Mouse (Mus musculus): ENCODE measurements at regions not wholly inside any gene's neighbourhood (a gene's known extent, or its start where the extent isn't known, plus 50 kb on each side); places are given as distances from the start of the nearest gene placed in this dataset.

DNA sequence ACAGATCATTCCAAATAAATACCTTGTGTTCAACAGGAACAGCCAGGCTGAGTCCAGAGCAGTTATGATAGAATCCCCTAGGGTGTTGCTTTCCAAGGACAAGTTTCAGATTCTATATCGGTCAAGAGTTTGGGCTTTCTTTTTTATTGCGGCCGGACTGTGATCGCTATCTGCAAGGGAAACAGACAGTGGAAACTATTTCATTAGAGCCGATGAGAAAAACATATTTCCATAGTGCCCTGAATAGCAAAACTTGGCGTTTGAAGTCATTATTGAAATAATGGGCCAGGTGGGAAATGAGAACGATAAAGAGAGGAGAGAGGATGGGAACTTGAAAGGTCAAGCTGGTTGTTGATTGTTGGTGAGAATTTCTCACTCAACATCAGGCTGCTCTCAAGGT is 282.4 kb upstream of the Gm12728 start:
- Histone ChIP-seq H3K4me3 (ENCODE audit: low read length) (no peak overlapping the region), H3K4me2 (ENCODE audit: low read length) (no peak overlapping the region), H3K4me1 (ENCODE audit: control insufficient read depth, insufficient read depth, low read depth, low read length) (no peaks in the 10 kb centered on the region), H3K9ac (ENCODE audit: low read depth, low read length) (no peak overlapping the region), H3K9me3 (ENCODE audit: control insufficient read depth, low read length) (no peaks in the 10 kb centered on the region), H3K27me3 (replicated peaks; ENCODE audit: control insufficient read depth, insufficient read depth, low read length) (no peaks in the 10 kb centered on the region), H3K36me3 (ENCODE audit: control insufficient read depth, insufficient read depth, low read length) (no peaks in the 10 kb centered on the region), H3K27ac (ENCODE audit: low read depth, low read length) (no peak overlapping the region)
- no peak for ATAC-seq
- 86% methylated on average over 7 of the region's 7 CpGs for WGBS

DNA sequence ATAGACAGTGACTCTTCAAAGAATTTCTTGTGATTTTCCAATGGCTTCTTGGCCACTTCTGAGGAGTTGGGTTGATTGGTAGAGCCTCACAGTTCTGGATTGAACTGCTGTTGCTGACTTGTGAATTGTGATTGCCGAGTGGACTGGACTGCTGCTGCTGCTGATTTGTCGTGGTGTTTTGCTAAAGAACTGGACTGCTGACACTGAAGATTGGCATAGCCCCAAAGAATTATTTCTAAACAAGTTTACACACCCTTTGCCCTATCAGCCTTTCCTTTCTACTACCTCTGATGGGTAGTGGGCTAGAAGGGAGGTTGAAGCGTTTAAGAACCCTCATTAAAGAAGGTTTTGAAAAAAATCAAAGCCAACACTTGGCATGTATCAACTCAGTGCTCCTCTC is 280.6 kb upstream of the Gm12728 start:
- WGBS: 80% methylated on average over 3 of the region's 3 CpGs
- Histone ChIP-seq H3K27me3 (replicated peaks; ENCODE audit: control insufficient read depth, insufficient read depth, low read length) (no peaks in the 10 kb centered on the region), H3K4me2 (ENCODE audit: low read length) (no peak overlapping the region), H3K36me3 (ENCODE audit: control insufficient read depth, insufficient read depth, low read length) (no peaks in the 10 kb centered on the region), H3K9me3 (ENCODE audit: control insufficient read depth, low read length) (no peaks in the 10 kb centered on the region), H3K4me1 (ENCODE audit: control insufficient read depth, insufficient read depth, low read depth, low read length) (no peaks in the 10 kb centered on the region), H3K9ac (ENCODE audit: low read depth, low read length) (no peak overlapping the region), H3K4me3 (ENCODE audit: low read length) (no peak overlapping the region), H3K27ac (ENCODE audit: low read depth, low read length) (no peak overlapping the region)
- no peak for ATAC-seq

DNA sequence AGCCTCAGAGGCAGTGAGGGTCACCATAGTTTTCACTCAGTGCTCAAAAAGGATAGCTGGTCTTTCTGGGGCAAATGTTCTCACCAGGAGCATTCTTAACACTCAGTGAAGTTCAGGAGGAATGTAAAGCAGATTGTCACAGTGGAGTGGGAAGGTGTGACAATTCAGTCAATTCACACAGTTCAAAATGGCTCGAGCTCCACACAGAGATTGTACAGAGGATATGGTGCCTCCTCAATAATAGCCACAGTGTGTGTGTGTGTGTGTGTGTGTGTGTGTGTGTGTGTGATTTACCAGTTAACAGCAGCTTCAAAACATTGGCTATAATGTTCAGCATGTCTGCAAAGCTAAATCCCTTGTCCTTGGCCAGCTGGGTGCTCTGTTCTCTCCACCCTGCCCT is 279.3 kb upstream of the Gm12728 start:
- 79% methylated on average over 1 of the region's 1 CpGs for WGBS
- no peak overlapping the region for H3K27ac ChIP-seq (ENCODE audit: low read depth, low read length)

DNA sequence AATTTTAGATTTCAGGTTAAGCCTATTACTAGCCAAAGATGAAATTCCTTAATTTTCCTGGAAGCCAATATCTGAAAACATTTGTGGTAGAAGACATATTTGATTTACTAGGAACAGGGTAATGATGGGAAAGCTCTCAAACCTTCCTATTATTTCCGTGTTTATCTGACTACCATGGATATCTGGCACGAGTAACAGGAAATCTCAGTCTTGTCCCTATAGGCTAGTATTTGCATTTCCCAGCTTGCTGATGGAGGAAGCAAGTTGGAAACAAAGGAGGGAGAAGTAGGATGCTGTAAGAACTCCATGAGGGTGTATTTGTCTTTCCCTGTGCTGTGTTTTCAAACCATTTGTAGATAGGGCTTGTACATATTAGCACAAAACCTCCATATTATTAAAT is 264.5 kb upstream of the Gm12728 start:
- H3K27ac ChIP-seq (ENCODE audit: low read depth, low read length): no peak overlapping the region
- no peak for ATAC-seq
- 67% methylated on average over 2 of the region's 2 CpGs for WGBS

More for the DNA sequence above, 279.3 kb upstream of the Gm12728 start:
- no peak for ATAC-seq
- H3K4me3 ChIP-seq (ENCODE audit: low read length): no peak overlapping the region
- no peaks in the 10 kb centered on the region for H3K27me3 ChIP-seq (replicated peaks; ENCODE audit: control insufficient read depth, insufficient read depth, low read length)
- no peak overlapping the region for H3K9ac ChIP-seq (ENCODE audit: low read depth, low read length)
- H3K36me3 ChIP-seq (ENCODE audit: control insufficient read depth, insufficient read depth, low read length): no peaks in the 10 kb centered on the region
- H3K9me3 ChIP-seq (ENCODE audit: control insufficient read depth, low read length): no peaks in the 10 kb centered on the region
- H3K4me1 ChIP-seq (ENCODE audit: control insufficient read depth, insufficient read depth, low read depth, low read length): no peaks in the 10 kb centered on the region
- H3K4me2 ChIP-seq (ENCODE audit: low read length): no peak overlapping the region

DNA sequence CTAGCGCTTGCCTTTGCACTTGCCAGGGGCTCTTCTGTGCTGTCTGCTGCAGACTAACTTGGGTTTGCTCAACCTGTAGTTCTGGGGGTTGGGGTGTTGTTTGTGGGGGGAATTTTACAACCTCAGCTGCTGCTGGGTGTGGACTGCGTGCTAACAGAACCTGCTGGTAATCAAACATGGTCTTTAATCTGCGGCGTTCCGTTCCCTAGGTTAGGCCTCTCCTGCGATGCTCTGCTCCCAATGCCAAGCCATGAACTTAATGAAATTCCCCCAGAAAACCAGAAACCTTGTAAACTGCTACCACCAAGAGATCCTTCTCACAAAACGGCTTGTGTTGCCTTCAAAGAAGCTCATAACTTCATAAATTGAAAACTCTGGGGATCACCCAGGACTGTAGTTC is 262.9 kb upstream of the Gm12728 start:
- 83% methylated on average over 7 of the region's 7 CpGs for WGBS

More for the DNA sequence above, 264.5 kb upstream of the Gm12728 start:
- H3K4me2 ChIP-seq (ENCODE audit: low read length): no peak overlapping the region
- H3K4me1 ChIP-seq (ENCODE audit: control insufficient read depth, insufficient read depth, low read depth, low read length): no peaks in the 10 kb centered on the region
- no peak overlapping the region for H3K9ac ChIP-seq (ENCODE audit: low read depth, low read length)
- no peaks in the 10 kb centered on the region for H3K27me3 ChIP-seq (replicated peaks; ENCODE audit: control insufficient read depth, insufficient read depth, low read length)
- no peaks in the 10 kb centered on the region for H3K36me3 ChIP-seq (ENCODE audit: control insufficient read depth, insufficient read depth, low read length)
- no peak overlapping the region for H3K4me3 ChIP-seq (ENCODE audit: low read length)
- H3K9me3 ChIP-seq (ENCODE audit: control insufficient read depth, low read length): no peaks in the 10 kb centered on the region

DNA sequence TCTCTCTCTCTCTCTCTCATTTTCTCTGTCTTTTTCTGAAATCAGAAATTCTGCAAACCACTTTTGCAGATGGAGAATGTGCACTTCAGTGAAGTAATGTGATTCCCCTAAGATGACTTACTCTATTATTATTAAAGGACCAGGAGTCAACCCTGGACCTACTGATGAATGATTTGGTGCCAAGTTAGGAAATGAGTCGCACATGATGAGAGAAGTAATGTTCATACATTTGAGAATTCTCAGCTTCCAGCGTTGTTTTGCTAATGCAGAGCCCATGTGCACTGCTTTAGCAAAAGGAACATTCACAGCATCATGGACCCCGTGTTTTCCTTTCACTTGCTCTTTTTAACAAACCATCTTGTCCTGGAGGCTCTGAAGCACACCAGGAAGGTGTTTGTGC is 262.4 kb upstream of the Gm12728 start:
- 78% methylated on average over 3 of the region's 3 CpGs for WGBS

More for the DNA sequence above, 262.9 kb upstream of the Gm12728 start:
- H3K27ac ChIP-seq (ENCODE audit: low read depth, low read length): no peak overlapping the region
- peaks cover 2% of the 10 kb centered on the region for H3K4me1 ChIP-seq (ENCODE audit: control insufficient read depth, insufficient read depth, low read depth, low read length)
- ATAC-seq: no peak
- H3K9me3 ChIP-seq (ENCODE audit: control insufficient read depth, low read length): no peaks in the 10 kb centered on the region
- no peak overlapping the region for H3K4me3 ChIP-seq (ENCODE audit: low read length)
- no peak overlapping the region for H3K9ac ChIP-seq (ENCODE audit: low read depth, low read length)
- H3K36me3 ChIP-seq (ENCODE audit: control insufficient read depth, insufficient read depth, low read length): no peaks in the 10 kb centered on the region
- H3K27me3 ChIP-seq (replicated peaks; ENCODE audit: control insufficient read depth, insufficient read depth, low read length): no peaks in the 10 kb centered on the region
- no peak overlapping the region for H3K4me2 ChIP-seq (ENCODE audit: low read length)

DNA sequence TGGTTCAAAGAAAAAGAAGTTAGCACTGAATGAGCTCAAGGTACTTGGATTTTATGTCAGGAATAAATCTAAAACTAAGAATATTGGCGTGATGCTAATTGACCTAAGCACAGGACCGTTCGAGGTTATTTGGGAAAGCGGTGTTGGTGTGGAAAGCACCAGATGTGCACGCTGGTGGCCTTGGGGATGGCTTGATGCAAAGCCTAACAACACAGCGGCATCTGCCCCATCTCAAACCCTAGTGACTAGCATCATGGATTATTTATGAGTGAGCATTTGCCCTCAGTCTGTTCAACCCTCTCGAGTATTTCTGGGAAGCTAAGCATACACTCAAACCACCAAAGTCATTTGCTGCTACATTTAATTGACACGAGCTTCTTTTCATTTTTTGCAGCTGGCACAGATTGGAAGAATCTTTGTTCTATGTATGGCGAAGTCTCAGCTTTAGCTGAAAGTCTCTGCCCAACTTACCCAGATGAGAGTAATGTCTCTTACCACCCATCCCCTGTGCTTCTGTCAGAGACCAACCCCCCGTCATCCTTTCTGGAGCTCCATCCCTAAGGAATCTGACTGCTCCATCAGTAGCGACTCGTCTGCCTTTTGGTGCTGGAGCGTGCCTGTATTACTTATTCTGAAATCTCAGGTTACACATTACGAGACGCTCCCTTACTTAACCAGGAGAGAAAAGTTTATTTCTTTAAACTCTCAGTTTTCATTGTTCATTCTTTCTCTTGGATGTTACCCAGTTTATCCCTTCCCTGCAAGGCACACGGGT is 257.8 kb upstream of the Gm12728 start:
- H3K27ac ChIP-seq (ENCODE audit: low read depth, low read length): peak overlapping the region; percentile 29; the same call in 1 of the 2 replicates
- ATAC-seq: peak; percentile 52; the same call in 1 of the 2 replicates

More for the DNA sequence above, 262.4 kb upstream of the Gm12728 start:
- no peaks in the 10 kb centered on the region for H3K9me3 ChIP-seq (ENCODE audit: control insufficient read depth, low read length)
- H3K27me3 ChIP-seq (replicated peaks; ENCODE audit: control insufficient read depth, insufficient read depth, low read length): no peaks in the 10 kb centered on the region
- no peak overlapping the region for H3K9ac ChIP-seq (ENCODE audit: low read depth, low read length)
- H3K4me3 ChIP-seq (ENCODE audit: low read length): no peak overlapping the region
- no peak overlapping the region for H3K27ac ChIP-seq (ENCODE audit: low read depth, low read length)
- peaks cover 5% of the 10 kb centered on the region for H3K4me1 ChIP-seq (ENCODE audit: control insufficient read depth, insufficient read depth, low read depth, low read length)
- H3K4me2 ChIP-seq (ENCODE audit: low read length): no peak overlapping the region
- ATAC-seq: no peak
- no peaks in the 10 kb centered on the region for H3K36me3 ChIP-seq (ENCODE audit: control insufficient read depth, insufficient read depth, low read length)

DNA sequence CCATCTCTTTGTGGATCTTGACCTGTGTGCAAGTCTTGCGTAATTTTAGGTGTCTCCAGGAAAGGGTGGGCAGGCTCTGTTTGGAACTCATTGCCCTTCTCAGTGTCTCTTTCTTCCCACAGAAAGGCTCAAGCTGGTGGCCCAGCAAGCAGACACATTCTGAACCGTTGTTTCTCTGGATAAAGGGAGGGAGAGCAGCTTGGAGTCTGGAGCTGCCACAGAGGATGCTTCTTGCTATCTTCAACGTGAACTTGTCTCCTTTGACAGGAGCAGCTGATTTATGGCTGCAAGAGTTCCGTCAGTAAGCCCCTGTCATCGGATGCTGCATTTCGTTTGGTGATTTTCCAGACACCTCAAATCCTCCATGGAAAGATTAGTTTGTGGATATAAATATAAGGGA is 254.2 kb upstream of the Gm12728 start:
- WGBS: 71% methylated on average over 6 of the region's 6 CpGs
- H3K36me3 ChIP-seq (ENCODE audit: control insufficient read depth, insufficient read depth, low read length): no peaks in the 10 kb centered on the region
- no peak overlapping the region for H3K4me3 ChIP-seq (ENCODE audit: low read length)
- H3K27ac ChIP-seq (ENCODE audit: low read depth, low read length): no peak overlapping the region
- no peaks in the 10 kb centered on the region for H3K27me3 ChIP-seq (replicated peaks; ENCODE audit: control insufficient read depth, insufficient read depth, low read length)
- no peak for ATAC-seq
- no peak overlapping the region for H3K9ac ChIP-seq (ENCODE audit: low read depth, low read length)
- no peaks in the 10 kb centered on the region for H3K9me3 ChIP-seq (ENCODE audit: control insufficient read depth, low read length)
- peaks cover 5% of the 10 kb centered on the region for H3K4me1 ChIP-seq (ENCODE audit: control insufficient read depth, insufficient read depth, low read depth, low read length)
- H3K4me2 ChIP-seq (ENCODE audit: low read length): no peak overlapping the region

More for the DNA sequence above, 257.8 kb upstream of the Gm12728 start:
- Histone ChIP-seq H3K4me1 (ENCODE audit: control insufficient read depth, insufficient read depth, low read depth, low read length) (peaks cover 5% of the 10 kb centered on the region), H3K4me3 (ENCODE audit: low read length) (no peak overlapping the region), H3K27me3 (replicated peaks; ENCODE audit: control insufficient read depth, insufficient read depth, low read length) (no peaks in the 10 kb centered on the region), H3K4me2 (ENCODE audit: low read length) (peak overlapping the region; percentile 29), H3K9ac (ENCODE audit: low read depth, low read length) (no peak overlapping the region), H3K9me3 (ENCODE audit: control insufficient read depth, low read length) (no peaks in the 10 kb centered on the region), H3K36me3 (ENCODE audit: control insufficient read depth, insufficient read depth, low read length) (no peaks in the 10 kb centered on the region)
- 50% methylated on average over 16 of the region's 16 CpGs for WGBS

DNA sequence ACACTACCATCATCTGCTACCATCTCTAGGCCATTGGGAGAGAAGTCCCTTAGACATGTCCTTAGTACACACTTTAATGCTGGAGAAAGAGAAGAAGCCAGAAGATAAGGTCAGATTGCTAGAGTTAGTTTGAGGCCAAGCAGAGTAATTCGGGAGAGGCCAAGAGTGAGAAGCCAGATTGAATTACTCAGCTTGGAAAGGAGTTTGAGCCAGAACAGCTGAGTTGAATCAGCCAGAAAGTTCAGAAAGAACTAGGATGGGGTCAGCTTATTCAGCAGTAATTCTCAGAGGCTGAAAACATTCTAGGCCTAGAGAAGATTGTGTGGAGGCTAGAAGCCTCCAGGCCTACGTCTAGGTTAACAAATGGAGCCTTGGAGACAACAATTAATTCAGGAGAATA is 244.2 kb upstream of the Gm12728 start:
- H3K4me3 ChIP-seq (ENCODE audit: low read length): no peak overlapping the region
- H3K4me2 ChIP-seq (ENCODE audit: low read length): no peak overlapping the region
- H3K27me3 ChIP-seq (replicated peaks; ENCODE audit: control insufficient read depth, insufficient read depth, low read length): no peaks in the 10 kb centered on the region
- H3K4me1 ChIP-seq (ENCODE audit: control insufficient read depth, insufficient read depth, low read depth, low read length): no peaks in the 10 kb centered on the region
- 89% methylated on average over 2 of the region's 2 CpGs for WGBS
- H3K9me3 ChIP-seq (ENCODE audit: control insufficient read depth, low read length): no peaks in the 10 kb centered on the region
- no peaks in the 10 kb centered on the region for H3K36me3 ChIP-seq (ENCODE audit: control insufficient read depth, insufficient read depth, low read length)
- no peak for ATAC-seq
- no peak overlapping the region for H3K9ac ChIP-seq (ENCODE audit: low read depth, low read length)
- no peak overlapping the region for H3K27ac ChIP-seq (ENCODE audit: low read depth, low read length)
